Mouse (Mus musculus) olfactory bulb, adult 2 months (tissue): Measurements from ENCODE around the gene Prkcsh.

ENCODE experiments used
- CTCF ChIP-seq: fragments of 200-500 bp; IDR thresholded peaks from 2 replicates; pipeline ENCODE4 v1.5.1; 2012; ENCODE audit warnings: low read depth, mild to moderate bottlenecking, low read length, moderate library complexity; ENCODE audit not compliant: insufficient read depth
- POLR2A ChIP-seq: fragments of 200-500 bp; IDR thresholded peaks from 2 replicates; pipeline ENCODE4 v1.6.1; 2012; ENCODE audit warnings: mild to moderate bottlenecking, low read depth, low read length, moderate library complexity; ENCODE audit not compliant: insufficient read depth

- TF ChIP-seq CTCF (no peak), POLR2A (no peak)
These were observed 58.7 kb downstream of the Prkcsh start for GRCm38 (mm10) chr9:22061339-22061738.
